Mouse (Mus musculus): Measurements from ENCODE around the gene Tbc1d1.
"Not testable (repeated sequence)": the region's sequence is repeated elsewhere in the genome, so short reads cannot be mapped to it uniquely, and the experiment has no call there.

The Tbc1d1 gene

DNA sequence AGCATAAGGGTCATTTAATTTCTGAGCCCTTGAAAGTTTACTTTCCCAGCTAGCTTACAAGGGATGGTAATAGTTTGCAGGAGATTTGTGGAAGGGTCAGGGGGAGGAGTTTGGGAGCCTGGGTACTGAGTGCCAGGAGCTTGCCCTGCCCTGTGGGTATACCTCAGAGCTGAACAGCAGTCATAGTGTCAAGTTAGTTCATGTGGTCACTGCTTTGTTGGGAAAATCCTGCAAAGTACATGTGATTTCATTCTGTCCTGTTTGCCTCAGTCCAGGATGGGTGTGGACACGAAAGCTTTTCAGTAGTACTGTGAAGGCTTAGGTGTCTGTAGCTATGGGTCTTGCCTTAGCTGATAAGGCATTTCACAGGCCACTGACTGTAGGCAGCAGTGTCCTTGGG lies 159.0 kb downstream of the Tbc1d1 start:
- DNase-seq (ENCODE audit: low read depth) = peak; percentile 62

DNA sequence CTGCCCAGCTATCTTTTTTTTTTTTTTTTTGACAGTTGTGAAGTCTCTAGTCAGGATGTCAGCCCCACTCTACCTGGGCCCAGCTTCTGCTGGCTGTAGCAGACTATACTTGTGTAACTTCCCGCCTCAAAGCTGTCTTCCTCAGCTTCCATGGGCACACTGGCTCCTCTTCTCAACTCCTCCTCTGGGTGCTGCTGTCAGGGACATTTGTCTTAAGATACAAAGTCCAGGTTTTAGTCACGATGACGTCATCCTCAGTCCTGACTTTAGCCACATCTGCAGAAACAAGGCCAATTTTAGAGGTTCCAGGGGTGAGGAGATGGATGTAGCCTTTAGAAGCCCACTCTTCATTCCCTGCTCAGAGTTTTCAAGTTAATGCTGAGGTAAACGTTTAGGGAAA lies 167.2 kb downstream of the Tbc1d1 start:
- no peak for DNase-seq (ENCODE audit: low read depth)

DNA sequence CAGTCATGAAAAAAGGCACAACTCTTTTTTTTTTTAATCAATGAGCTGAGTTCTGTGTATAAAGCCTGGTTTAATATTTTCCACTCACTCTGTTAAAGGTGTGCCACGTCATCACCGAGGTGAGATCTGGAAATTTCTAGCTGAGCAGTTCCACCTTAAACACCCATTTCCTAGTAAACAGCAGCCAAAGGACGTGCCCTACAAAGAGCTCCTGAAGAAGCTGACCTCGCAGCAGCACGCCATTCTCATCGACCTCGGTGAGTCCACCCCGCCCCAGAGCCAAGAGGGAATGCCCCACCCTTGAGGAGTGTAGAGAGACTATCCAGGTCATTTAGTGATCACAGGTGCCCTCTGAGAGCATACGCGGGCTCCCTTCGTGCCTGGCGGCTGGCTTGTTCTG lies 168.2 kb downstream of the Tbc1d1 start:
- DNase-seq (ENCODE audit: low read depth) = no peak

DNA sequence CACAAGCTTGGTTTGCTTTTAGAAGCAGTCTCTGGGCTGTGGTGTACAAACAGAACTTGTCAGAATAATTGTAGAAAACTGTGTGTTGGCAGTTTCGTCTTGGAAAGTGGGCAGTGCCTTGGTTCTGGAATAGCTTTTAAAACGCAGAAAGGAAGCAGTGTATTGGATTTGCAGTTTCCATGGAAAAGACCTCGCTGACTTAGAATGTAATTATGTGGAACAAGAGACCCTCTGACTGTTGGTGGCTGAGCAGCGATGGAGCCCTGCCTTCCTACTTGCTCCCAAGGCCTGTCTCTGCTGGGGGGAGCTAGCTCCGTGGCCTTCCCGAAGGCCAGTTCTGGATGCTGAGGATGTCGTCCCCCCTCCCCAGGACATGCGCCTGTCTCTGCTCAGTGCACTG lies 168.8 kb downstream of the Tbc1d1 start:
- DNase-seq (ENCODE audit: low read depth) = no peak

DNA sequence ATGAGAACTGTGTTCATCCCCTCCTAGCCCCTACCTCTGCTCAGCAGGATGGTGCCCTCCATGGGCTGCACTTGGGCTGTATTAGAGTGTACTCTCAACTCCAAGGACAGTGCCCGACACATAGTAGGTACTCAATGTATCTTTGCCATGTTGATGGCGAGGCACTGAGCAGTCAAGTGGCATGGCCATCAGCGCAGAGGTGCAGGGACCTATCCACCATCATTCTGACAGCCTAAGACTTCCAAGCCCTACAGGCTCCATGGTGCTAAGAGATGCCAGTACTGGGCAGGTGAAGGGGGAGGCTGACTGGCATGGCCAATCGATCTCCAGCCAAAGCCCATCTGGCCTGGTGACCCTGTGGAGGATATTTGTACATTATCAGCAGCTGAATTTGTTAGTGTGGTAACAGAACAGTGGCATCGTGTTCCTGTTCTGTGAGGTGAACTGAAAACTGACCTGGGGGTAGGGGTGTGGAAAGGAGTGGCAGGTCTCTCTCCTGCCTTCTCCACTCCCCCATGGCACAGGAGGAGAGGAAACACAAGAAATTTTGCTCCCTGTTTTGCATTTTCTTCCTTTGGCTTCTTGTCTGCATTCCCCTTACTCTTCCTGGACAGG lies 169.7 kb downstream of the Tbc1d1 start:
- no peak for DNase-seq (ENCODE audit: low read depth)

DNA sequence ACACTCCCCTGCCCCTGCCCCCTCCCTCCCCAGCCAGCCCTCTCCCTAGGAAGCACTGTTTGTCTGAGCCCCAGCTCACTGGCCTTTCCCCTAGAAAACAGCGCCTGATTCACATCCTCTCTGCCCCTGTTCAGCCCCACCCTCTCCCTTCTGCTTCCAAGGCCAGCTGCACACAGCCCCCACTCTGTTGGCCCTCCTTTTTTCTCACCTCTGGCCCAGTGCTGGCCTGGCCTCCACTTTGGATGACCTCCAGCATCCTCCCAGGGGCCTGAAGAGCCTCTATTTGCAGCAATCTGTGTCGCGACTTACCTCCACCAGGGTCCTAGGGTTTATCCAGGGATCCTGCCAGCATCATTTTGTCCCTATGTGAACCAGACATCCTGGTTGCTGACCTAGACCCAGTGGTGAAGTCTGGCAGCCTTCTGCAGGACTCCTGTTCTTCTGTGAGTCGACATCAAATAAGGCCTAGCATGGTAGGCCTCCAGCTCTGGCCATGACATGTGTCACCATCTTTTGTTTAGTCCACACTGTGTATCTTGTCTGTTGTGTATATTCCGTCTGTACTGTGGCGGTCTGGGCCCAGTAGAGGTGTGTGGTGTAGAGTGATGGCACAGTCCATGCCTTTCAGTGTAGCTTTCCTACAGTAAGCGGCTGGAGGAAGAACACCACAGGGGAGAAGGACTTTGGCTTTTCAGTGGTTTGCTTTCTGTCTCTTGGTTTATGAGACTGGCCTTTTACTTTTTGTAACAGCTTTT lies 170.5 kb downstream of the Tbc1d1 start:
- peak; percentile 89 for DNase-seq (ENCODE audit: low read depth)

DNA sequence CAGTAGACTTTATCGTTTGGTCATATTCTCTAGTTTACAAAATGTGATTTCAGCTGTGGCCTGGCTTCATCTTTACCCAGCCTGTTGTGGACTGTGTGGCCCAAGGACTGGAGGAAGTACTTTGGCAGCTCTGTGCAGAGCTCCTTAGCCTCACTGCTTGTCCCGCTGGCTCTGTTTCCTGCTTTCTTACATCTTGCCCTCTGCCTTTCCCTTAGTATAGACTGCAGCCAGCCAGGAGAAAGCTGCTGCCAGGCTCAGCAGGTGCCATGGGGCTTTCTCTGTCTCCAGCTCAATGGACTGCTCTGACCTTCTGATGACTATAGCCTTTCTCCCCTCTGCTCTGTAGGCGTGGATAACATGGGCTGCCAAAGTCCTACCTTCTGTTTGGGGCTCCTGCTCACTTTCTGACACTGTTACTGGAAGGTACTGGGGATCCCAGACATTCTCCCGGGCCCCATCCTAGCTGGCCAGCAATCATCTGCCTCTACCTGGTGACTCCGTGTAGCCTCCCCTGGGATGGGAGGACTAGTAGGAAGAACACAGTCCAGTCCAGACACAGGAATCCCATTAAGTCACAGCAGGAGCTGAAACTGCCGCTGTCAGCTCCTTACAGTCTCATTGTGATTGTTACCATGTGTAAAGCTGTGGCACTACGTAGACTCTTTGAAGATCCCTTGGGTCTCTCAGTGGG lies 171.3 kb downstream of the Tbc1d1 start:
- DNase-seq (ENCODE audit: low read depth) = no peak

DNA sequence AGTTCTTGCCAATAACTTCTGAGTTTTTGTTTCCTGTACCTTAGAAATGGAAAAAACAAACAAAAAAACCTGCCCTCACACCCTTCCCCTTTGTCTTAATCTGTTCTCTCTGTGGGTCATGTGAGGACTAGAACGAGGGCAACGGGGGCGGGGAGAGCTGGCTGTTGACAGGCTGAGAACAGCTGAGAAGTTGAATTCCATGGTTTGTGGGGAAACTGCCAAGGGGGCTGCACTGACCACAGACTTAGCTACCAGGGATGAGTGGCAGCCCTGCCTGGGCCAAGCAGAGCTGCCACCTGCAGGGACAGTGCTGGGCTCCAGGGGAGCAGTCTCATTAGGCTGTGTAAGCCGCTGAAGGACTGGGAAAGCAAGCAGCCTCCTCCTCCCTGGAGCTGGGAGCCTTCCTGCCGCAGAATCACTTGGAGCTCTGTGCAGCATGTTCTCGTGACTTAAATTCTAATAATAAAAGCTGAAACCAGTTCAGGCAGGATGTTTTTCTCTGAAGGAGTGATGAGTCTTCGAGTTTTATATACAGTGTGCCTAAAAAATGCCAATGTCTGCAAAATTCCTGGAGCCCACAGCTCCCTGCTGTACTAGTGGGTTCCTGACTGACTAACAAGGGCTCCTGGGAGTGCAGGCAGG lies 180.8 kb downstream of the Tbc1d1 start:
- DNase-seq (ENCODE audit: low read depth) = peak; percentile 99

DNA sequence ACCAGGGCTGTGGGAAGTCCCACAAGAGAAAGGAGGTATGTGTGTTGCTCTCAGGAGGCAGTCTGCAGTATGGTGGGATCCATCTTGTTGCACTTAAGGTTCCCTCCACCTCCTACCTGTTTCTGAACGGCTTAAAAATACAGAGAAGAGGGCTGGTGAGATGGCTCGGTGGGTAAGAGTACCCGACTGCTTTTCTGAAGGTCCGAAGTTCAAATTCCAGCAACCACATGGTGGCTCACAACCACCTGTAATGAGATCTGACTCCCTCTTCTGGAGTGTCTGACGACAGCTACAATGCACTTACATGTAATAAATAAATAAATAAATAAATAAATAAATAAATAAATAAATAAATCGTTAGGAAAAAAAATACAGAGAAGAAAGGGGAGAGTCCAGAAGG lies 182.7 kb downstream of the Tbc1d1 start:
- not testable (repeated sequence) for DNase-seq (ENCODE audit: low read depth)

DNA sequence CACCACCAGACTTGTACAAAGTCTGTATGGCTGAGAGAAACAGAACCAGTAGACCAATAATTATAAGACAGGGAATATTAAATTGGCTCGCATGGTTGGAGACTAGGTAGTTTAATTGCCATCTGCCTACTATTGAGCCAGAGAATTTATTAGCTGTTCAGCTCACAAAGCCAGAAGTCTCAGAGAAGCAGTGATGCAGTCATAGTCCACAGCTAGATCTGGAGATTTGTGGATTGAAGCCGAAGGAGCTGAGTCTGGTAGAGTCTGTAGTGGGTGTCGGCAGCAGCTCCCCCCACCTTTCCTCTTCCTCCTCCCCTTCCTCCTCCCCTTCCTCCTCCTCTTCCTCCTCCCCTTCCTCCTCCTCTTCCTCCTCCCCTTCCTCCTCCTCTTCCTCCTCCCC lies 184.3 kb downstream of the Tbc1d1 start:
- DNase-seq (ENCODE audit: low read depth) = no peak

DNA sequence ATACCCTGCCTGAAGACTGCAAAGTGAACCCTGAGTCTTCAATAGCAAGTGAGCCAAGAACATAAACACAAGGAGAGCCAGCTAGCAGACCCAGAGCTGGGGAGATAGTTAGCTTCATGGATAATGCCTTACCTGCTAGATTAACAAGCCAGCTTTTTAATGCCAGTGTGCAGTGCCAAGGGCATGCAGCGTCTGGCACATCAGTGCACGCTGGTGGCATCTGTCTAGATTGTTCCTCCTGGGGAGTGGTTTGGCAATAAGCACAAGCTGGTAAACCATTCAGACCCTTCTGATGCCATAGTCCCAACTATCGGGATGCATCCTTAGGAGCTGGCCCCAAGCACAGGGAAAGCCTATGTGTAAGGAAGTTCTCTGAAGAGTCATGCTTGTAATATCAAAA lies 185.6 kb downstream of the Tbc1d1 start:
- DNase-seq (ENCODE audit: low read depth) = no peak

DNA sequence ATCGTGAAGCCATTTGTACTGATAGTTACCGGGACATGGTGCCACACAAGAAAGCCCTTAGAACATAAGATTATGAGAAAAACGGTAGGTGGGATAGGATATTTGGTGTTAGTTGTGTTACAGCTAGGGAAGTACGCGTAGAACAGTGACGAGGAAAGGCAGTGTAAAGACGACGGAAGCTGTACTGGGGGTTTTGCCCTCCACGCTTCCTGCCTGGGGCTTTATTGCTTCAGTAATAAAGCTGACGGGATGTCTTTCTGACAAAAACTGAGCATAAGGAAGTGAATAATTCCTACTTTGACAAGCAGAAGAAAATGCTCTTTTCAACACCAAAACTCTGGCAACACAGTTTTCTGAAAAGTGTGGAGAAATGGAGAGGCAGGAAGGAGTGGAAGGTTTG lies 186.0 kb downstream of the Tbc1d1 start:
- no peak for DNase-seq (ENCODE audit: low read depth)

DNA sequence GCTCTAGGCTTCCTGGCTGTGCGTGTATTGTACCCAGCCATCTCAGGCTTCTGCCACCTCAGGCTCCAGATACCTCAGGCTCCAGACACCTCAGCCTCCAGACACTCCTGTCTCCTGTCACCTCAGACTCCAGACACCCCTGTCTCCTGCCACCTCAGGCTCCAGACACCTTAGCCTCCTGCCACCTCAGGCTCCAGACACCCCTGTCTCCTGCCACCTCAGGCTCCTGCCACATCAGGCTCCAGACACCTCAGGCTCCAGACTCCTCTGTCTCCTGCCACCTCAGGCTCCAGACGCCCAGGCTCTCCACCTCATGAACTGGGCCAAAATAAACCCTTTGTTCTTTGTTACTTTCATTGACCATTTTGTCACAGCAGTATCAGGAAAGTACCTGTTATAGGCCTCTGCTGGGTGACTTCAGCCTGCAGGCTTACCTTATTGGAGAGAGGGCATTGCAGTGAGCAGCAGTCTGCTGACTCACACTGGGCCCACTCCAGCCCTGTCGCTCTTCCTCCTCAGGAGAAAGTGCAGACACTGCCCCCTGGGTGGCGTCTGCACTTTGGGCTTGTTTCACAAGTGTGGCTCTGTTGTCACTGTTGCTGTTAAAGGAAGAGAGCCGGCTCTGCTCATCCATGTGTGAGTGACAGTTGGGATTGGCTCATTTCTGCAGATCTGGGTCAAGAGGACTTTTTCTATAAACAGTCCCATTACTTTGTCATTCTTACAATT lies 188.0 kb downstream of the Tbc1d1 start:
- no peak for DNase-seq (ENCODE audit: low read depth)

DNA sequence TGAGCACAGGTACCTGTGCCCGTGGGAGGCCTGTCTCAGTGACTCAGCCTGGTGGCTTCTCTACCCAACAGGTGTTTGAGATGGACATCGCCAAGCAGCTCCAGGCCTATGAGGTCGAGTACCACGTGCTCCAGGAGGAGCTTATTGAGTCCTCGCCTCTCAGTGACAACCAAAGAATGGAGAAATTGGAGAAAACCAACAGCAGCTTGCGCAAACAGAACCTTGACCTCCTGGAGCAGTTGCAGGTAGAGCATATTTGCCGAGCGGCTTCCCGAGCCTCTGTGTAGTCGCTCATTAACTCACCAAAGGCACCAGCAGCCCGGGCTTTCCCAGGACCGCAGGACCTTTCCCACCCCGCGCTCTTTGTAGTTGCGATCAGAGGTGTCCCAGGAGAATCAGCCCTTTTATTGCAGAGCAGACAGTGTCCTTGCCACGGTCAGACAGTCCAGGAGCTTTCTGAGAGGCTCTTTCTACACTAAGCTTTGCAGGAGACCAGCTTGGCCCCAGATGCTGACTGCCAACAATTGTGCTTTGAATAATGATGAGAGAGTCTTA lies 189.2 kb downstream of the Tbc1d1 start:
- no peak for DNase-seq (ENCODE audit: low read depth)

DNA sequence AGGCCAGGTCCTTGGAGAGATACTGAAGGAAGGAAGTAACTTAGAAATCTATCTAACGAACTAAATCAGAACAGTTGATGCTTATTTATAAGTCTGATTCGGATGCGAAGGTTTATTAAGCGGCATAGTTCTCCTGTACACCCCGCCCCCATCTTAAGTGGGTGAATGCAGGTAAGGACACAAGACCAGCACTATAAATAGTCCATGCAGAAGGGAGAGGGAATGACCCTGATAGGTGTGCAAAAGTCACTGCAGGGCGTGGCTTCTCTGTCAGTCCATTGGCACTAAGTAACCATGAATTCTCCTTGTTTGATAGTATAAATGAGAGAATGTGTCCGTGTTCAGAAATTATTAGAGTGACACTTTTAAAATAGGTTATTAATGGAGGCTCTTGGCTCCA lies 189.7 kb downstream of the Tbc1d1 start:
- DNase-seq (ENCODE audit: low read depth) = no peak

DNA sequence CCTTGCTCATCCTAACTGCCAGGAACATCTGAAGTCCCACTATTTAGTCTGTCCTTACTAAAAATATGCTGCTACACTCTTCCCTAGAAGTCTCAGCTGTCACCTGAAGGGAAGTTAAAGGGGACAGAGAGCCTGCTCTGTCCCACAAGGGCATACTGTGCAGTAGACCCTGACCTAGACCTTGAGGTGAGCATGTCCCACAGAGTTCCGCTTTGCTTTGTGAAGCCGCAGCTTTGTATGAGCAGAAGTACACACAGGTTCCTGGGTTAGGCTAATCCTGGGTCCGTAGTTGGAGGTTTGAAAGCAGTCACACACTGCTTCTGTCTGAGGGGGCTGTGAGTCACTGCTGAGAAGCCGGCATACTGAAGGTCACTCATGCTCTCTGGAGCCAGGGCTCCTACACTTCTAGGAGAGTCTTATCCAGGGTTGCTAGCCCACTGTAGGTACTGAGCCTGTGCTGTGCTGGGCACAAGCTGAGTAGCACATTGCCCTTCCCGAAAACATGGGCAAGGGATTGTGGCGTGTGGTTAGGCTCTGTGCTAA lies 190.3 kb downstream of the Tbc1d1 start:
- no peak for DNase-seq (ENCODE audit: low read depth)

DNA sequence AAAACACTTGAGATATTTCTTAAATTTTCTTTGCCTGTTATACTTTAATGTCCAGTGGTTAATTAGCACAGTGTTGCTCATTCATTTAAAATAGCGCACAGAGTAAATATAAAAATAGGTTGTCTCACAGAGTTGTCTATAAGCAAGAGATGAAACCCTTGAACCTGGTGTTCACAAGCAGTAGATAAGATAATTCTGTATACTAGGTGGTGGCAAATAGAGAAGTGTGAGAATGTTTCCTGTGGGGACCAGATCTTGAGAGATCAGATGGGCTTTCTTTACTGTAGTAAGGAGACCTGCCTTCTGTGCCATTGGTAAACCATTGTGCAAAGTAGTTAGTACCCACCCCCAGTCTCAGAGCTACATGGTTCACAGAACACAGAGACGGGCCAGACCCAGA lies 192.1 kb downstream of the Tbc1d1 start:
- no peak for DNase-seq (ENCODE audit: low read depth)

DNA sequence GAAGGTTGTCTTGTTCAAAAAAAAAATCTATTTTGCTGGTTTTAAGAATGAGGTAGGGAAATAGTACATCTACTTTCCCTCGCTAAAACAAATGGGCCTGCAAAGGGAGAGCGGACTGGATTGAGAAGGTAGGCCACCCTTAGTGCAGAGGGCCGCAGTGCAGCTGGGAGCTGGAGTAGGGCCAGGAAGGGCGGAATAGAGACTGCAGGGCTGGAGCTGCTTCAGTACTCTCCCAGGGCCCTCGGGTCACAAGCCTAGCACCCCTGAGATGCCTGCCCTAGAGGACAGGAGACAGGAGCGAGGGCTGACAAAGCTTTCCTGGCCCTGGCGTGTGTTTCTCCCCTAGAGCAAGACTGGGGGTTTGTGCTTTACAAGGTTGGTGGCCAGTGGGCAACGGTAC lies 192.7 kb downstream of the Tbc1d1 start:
- no peak for DNase-seq (ENCODE audit: low read depth)

DNA sequence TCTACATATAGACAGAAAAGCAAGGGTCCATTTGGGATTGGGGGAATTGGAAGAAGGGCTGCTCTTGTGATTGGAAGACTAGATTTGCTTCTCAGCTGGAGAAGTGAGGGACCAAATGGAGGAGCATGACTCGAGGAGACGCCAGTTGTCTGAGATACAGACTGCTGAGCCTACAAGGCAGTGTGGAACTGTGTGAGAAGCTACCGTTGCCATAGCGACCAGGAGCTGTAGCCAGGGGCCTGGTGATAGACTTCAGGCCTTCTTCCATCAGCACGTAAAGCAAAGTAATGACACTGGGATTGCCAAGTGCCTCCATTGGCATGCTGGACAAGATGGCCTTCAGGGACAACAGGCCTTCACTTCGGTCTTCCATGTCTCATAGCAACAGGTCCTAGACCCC lies 195.9 kb downstream of the Tbc1d1 start:
- DNase-seq (ENCODE audit: low read depth) = no peak

DNA sequence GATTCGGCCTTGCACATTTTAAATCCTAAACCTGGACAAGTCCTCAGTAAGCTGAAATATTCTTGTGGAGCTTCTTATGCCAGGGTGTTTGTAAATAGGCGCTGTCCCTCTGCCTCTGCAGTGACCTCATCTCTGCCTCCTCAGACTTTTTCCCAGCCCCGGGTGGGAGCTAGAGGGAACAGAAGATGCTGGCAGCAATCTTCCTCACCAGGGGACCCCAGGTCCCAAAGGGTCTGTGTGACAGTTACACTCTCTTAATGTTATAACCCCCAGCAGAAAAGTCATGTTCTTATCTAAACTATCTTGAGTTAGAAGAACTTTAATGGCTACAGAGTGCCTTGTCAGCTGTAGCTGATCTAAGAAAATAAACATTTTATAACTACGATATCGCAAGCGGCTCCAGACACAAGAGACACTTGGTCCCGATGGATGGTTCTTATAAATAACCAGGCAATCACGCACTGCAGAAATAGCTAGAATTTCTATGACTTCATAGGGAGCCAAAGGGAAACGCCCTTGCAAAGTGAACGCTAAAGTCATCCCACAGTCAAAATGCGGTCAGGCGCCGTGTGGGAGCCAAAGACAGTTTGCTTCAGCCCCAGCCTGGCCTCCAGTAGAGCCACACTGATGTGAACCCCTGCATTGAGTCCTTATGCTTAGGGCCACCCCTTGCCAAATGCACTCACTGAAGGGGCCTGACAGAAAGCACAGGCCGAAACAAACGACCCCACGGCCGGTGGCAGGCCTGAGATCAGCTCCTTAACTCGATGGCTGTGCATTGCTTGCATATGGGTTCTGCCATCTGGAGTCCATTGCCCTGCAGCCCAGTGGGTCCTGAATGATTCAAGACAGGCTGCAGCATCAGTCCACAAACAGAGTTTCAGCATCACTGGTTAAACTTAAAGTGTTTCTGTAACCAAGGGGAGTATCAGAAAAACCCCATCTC lies 202.8 kb downstream of the Tbc1d1 start:
- no peak for DNase-seq (ENCODE audit: low read depth)

Measured in fibroblast of lung, adult 2 months (primary cell).